Mouse (Mus musculus) spleen, postnatal 10 days (tissue): Measurements from ENCODE around the gene Tmprss2.

Experiments
- DNase-seq, 2 experiments: peaks; one replicate each; pipeline ENCODE4 v3.0.0; 2021 to 2022; ENCODE audit warnings: low spot score in 2 of 2

Tmprss2 gene

DNA sequence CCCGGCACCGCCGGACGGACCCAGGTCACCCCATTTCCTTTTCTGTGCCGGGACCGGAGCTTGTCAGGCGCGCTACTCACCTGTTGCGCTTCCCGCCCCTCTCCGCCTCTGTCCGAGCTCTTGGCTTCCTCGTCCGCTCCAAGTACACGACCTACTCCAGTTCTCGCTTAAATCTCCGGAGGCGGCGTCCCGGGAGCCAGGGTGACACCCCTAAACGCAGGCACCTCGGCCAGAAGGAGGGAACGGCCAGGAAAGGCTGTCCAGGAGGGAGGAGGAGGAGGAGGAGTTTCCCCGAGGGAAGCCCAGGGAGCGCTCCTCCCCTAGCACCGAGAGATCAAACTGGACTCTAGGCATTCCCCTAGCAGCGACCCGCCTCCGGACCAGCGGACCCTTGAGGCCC, at the start of gene Tmprss2:
Tmprss2 (minus strand) TSS at position 257 of the 400 bp plus-strand sequence.
- DNase-seq: no peak

DNA sequence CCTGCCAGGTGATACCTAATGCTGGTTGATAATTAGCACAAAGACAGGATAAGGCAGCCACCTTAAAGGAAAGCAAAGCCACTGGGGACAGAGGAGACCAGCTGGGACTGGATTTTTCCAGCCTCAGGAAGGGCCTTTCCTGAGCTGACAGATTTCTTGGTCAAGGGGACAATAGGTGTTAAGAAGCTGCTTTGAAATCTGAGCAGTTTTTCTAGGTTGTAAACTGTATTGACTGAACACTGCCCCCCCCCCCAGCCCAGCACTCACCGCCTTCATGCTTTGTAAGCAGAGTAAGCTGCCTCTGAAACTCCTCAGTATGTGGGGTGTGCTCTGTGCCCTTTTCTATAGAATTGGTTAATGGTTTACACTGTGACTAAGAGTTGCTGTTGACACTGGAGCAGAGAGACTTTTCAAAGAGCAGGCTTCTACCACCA, 48.2 kb upstream of the Tmprss2 start:
- DNase-seq: no peak

DNA sequence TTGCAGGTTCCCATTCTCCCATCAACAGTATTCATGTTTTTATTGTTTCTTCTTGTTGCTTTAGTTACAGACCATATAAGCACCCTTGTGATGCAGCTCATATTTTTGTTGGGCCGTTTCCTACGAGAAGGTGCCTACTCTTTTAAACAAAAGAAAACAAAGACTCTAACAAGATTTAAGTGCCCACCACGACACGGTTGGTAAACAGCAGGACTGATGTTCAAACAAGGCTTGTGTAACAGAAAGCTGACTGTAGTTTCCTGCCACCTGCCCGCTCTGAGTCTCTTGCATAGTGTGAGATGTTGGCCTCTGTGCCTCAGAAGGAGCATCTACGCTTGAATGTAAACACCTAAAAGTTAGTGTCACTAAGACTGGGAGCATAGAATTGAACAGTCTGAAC, 47.5 kb upstream of the Tmprss2 start:
- no peak for DNase-seq

GRCm38 (mm10) chr16:97655800-97656199, 44.8 kb upstream of the Tmprss2 start:
- DNase-seq: no peak

DNA sequence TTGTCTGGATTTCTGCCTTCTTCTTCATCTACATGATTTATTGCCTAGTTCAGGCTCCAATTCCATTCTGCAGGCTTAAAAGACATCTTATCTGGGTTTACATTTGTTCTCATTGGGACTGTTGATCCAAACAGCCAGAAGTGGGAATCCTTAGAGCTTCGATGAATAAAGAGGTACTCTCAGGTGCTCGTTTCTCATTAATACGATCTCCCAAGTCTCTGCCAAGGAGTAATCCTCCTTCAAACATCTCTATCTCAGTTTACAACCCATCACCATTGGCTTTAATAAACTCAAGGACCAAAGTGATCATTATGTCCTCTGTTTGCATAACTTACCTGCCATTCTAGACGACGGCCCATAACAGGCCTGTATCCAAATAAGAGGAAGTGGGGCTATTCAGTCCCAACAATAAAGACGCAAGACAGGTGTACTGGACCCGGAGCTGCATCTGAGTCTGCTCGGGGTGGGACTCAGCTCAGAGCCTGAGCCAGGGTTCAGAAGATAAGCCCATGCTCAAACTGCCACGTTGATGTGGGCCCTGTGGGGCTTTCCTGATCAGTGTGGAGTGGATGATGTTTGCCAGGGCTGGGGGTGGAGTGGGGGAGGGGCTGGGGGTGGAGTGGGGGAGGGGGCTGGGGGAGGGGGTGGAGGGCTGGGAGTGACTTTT, 38.7 kb upstream of the Tmprss2 start:
- no peak for DNase-seq

DNA sequence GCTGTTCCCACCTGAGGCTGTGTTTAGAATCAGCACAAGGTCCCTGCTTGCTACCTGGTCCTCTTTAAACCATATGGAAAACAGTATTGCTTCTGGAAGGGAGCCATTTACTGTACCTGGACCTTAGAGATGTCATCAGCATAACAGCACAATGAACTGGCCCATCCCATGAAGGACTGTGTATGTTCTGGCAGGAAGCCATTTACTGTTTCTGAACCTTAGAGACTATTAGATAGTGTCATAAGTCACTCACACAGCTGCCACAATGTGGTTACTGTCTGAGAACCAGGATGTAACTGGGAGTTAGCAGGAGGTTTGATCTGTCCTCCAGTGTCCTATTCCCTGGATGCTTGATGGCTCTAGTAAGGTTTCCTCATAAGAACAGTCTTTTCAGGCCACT, 33.7 kb upstream of the Tmprss2 start:
- DNase-seq: no peak

- DNase-seq: no peak
These were observed 28.6 kb upstream of the Tmprss2 start for GRCm38 (mm10) chr16:97639630-97640029.

- DNase-seq: no peak
These were observed 22.0 kb upstream of the Tmprss2 start for GRCm38 (mm10) chr16:97632880-97633484.

GRCm38 (mm10) chr16:97623166-97623565, 12.2 kb upstream of the Tmprss2 start:
- no peak for DNase-seq

GRCm38 (mm10) chr16:97622383-97622889, 11.4 kb upstream of the Tmprss2 start:
- no peak for DNase-seq

DNA sequence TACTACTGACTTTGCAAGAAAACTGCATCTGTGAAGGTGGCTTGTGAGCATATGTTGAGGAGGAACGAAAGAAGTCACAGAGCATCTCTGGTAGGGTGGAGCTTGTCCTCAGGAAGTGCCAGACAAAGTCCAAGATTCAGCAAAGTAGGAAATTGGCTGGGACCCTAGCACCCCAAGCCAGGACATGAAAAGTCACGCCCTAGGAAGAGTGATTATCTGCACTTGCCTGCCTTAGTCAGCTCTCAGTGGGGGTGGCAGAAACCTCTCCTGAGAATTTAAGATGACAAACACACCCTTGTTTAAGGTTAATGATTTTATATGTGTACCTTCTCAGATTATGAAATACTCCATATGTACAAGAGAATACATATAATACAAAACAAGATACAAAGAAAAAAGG, 7.3 kb upstream of the Tmprss2 start:
- DNase-seq: no peak

DNA sequence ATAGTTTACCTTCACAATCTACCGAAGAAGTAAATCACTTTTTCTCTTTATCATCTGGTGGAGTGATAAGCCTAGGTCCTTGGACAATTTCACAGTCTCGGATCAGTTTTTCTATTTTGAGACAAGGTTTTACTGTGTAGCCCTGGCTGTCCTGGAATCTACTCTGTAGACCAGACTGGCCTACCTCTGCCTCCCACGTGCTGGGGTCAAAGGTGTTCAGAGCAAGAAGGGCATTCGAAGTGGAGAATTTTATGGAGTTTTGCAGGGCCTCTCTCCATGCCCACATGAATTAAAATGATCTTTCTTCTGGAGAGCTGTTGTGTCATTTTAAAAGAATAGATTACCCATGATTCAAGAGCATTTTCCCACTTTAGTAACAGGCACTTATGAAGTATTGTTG, 1.0 kb upstream of the Tmprss2 start:
- DNase-seq: no peak

DNA sequence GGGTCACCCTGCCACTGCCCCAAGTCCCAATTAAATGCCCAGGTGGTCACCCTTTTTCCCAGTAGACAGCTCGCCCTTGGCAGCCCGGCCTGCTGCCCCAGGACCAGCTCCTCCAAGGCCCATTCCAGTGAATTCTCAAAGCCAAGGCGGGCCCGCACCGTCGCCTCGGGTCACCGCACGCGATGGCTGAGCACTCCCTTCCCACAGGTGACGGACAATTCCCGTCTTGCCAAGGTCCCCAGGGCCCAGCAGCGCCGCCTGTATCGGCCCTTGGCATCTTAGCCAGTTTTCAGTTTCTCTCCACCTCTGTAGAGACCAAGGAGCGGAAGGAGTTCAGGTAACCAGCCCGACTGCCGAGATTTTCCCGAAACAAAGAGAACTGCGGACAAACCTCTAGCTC, 749 bp downstream of the Tmprss2 start:
- DNase-seq: no peak

DNA sequence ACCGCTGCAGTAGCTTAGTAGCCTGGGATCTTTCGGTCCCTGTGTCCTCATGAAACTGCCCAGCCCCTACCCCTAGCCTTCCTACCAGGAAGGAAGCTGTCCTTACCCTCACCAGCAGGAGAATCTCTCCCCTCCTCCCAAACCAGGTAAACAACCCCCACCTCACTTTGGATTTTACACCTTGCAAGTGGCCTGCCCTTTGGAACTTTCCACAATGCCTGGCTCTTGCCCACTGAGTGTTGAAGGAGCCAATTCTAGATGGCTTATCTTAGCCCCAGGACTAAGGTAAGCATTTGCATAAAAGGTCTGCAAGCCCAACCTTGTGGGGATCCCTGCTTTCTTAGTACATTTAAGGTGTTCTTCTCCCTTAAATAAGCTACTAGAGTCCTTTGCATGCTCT, 1.3 kb downstream of the Tmprss2 start:
- DNase-seq: no peak

GRCm38 (mm10) chr16:97607956-97608355, 3.0 kb downstream of the Tmprss2 start:
- no peak for DNase-seq

DNA sequence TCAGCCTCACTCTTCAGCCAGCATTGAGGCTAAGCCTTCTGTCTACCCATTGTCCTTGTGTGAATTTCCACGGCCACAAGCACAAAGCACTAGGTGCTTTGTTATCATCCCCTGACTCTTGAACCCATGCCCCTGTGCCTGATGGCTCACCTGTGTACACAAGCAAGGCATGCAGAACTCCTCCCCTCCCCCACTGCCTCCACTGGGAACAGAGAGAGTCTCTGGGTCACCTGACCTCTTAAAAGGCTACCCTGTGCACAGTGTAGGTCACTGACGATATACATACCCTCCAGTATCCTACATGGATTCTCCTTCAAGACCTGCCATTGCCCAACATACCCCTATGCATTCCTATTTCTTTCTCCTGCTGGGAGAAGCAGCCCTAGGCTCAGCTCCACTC, 4.2 kb downstream of the Tmprss2 start:
- no peak for DNase-seq

DNA sequence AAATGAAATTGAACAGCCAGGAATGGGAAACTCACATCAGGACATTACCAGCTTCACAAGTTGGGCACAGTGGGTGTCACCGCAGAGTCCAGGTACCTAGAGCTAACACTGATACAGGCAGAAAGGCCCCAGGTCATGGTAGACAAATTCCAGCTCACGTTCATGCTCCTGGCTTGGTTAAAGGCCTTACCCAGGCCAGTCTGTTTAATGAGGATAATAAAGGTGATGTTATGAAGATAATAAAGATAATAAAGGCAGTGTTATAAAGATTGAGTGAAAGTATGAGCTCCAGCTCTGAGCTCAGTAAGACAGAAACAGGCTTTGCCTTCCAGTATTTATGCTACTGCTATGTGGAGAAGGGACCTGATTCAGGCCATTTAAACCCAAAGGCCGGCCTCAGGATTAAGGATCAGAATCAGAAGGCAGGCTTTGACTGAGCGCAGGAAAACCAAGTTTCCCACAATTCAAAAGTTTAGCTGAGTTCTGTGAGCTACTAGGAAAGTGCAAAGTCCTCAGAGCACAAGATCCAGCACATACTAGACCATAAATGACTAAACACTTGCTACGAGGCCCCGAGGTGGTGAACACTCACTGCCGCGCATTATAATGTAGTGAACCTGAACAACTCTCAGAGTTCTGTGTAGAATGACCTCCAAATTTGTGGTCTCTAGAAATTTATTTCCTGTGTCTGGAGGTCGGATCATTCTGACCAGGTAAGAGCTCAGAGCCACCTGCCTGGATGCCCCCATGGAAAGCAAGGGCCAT, 4.9 kb downstream of the Tmprss2 start:
- DNase-seq: no peak

- no peak for DNase-seq
These were observed 8.7 kb downstream of the Tmprss2 start for GRCm38 (mm10) chr16:97602256-97602655.

DNA sequence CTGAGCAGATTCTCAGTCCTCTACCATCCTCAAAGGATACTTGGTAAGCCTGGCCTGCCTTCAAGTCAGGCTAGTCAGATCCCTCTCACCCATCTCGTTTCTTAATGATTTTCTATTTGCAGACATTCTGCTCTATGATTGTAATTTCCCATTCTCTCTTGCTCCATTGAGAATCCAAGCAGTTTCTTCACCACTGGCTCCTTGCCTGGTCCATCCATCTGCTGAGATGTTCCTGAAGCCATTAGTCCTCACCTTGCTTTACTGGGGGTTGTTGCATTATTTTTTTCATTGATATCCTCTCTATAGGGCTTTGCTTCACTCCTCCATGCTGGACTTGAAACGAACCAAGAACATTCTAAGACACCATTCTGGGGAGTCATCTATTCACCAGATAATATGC, 10.4 kb downstream of the Tmprss2 start:
- DNase-seq: no peak

DNA sequence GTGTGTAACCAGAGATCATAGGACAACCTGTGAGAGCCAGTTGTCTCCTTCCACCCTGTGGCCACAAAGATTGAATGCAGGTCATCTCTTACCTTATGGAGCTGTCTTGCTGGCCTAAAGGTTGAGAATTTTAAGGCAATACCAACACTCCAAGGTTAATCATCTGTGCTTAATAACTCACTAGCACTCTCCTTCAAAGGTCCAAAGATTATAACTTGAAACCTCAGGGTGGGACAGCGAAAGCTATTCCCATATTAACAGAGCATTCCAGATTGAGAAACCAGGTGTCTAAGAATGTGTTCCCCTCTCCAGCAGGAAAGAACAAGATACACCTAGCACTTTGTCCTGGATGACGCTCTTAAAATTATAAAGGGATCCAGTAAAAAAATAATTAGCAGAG, 12.9 kb downstream of the Tmprss2 start:
- no peak for DNase-seq

- no peak for DNase-seq
These were observed 17.0 kb downstream of the Tmprss2 start for GRCm38 (mm10) chr16:97593816-97594509.

DNA sequence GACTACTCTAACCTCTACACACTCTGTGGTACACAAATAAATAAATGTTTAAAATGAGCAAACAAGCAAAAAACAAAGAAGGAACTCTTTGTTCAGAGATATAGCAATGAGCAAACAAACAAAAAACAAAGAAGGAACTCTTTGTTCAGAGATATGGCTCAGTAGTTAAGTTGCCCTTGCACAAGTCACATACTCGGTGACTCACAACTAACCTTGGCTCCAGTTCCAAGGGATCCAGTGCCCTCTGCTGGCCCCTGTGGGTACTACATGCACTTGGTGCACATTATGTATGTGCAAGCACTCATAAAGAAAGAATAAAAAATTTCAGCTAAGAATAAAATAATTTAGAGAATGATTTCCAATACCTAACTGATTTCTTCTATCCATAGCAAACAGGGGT, 17.9 kb downstream of the Tmprss2 start:
- DNase-seq: peak; percentile 69 to 84
